In the genomic region with DNA sequence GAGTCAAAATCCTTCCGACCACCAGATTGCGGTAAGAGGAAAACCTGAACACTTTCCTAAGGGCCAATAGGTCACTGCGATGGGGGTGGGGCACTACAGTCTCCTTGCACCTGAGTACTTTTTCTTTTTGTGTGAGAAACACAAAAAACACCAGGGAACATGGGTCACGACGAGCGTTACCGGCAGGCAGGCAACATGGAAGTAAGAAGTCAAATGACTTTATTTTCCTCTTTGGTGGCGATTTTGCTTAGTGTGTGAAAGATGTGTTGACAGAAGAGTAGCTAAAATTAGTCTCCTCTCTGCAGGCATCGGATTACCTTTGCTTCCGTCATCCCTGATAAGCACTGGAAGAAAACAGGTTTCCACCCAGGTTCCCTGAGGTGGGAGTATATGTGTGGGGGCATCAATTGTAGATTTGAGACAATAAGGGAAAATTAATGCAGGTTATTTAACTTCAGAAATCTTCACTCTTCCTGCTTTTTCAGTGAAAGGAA, we compare ENCODE assay signal across 29 mouse cellular contexts. TPM values are rescaled to one million over a fixed set of nuclear protein-coding genes. Genes with fewer than 3 reads are reported as not detected.
DNase-seq lines count a peak whose midpoint lies in the region; ATAC-seq and TF ChIP-seq lines count a peak whose summit lies in the region.
"Had no signal": no experiment of that assay in that cellular context is flagged by ENCODE, and none has a peak within 500 bp of the region (broad histone marks: within the 10 kb centered on the region; RNA-seq: fewer than 3 reads in every experiment).

No protein-coding gene starts in this region.

- intact Hi-C loops in heart, postnatal 14 days (cut with DNase I), result no loop called here

- H3K4me1 ChIP-seq in heart, embryonic 12.5 days (replicated peaks), result peaks cover 12% of the 10 kb centered on the region
- H3K4me1 ChIP-seq in heart, postnatal 0 days (ENCODE audit: control insufficient read depth, insufficient read depth), result peaks cover 13% of the 10 kb centered on the region; the same call in 1 of the 2 replicates
- H3K4me1 ChIP-seq: intestine, embryonic 15.5 days; limb, embryonic 15.5 days; liver, embryonic 13.5 days; midbrain, embryonic 13.5 days; neural tube, embryonic 13.5 days had no signal

- no peak for TF ChIP-seq CTCF in heart, postnatal 0 days (IDR thresholded peaks at IDR 0.05; ENCODE audit: low read depth)

- 26% methylated on average over 10 of the region's 10 CpGs for WGBS in heart, embryonic 12.5 days
- 25% methylated on average over 10 of the region's 10 CpGs for WGBS in heart, postnatal 0 days

- H3K36me3 ChIP-seq in heart, embryonic 12.5 days, result no peaks in the 10 kb centered on the region
- H3K36me3 ChIP-seq in heart, postnatal 0 days (replicated peaks; ENCODE audit: control insufficient read depth, insufficient read depth, low read length), result no peaks in the 10 kb centered on the region
- H3K36me3 ChIP-seq: intestine, embryonic 15.5 days; limb, embryonic 15.5 days; liver, embryonic 13.5 days; midbrain, embryonic 13.5 days; neural tube, embryonic 13.5 days had no signal

- TF ChIP-seq EP300 in heart, postnatal 0 days (IDR thresholded peaks at IDR 0.05; ENCODE audit: low read depth), result no peak

- peak overlapping the region; percentile 59 for H3K4me2 ChIP-seq in heart, embryonic 12.5 days
- peak overlapping the region; percentile 48 for H3K4me2 ChIP-seq in heart, postnatal 0 days (ENCODE audit: low read depth, low read length)
- H3K4me2 ChIP-seq: intestine, embryonic 15.5 days; limb, embryonic 15.5 days; liver, embryonic 13.5 days; midbrain, embryonic 13.5 days; neural tube, embryonic 13.5 days had no signal

- H3K27ac ChIP-seq in heart, embryonic 12.5 days (ENCODE audit: poor library complexity, severe bottlenecking), result peak overlapping the region; percentile 53
- H3K27ac ChIP-seq in heart, postnatal 0 days (ENCODE audit: low read depth), result peak overlapping the region; percentile 27
- H3K27ac ChIP-seq: hindbrain, postnatal 0 days; intestine, embryonic 15.5 days; layer of hippocampus, adult 2 months; limb, embryonic 15.5 days; liver, embryonic 13.5 days; macrophage; midbrain, embryonic 13.5 days; neural tube, embryonic 13.5 days had no signal

- H3K9ac ChIP-seq in heart, embryonic 12.5 days, result no peak overlapping the region
- no peak overlapping the region for H3K9ac ChIP-seq in heart, postnatal 0 days (replicated peaks; ENCODE audit: low read depth, low read length)
- H3K9ac ChIP-seq: forebrain, postnatal 0 days; intestine, embryonic 15.5 days; limb, embryonic 15.5 days; liver, embryonic 13.5 days; midbrain, embryonic 13.5 days; neural tube, embryonic 13.5 days had no signal

- ATAC-seq in heart, embryonic 12.5 days (ENCODE audit: insufficient number of reproducible peaks, low FRiP score), result no peak
- ATAC-seq in heart, postnatal 0 days (ENCODE audit: insufficient read depth, low read depth), result peak; percentile 82
- ATAC-seq in granulocyte monocyte progenitor cell, adult 5-6 weeks (replicated peaks; ENCODE audit: poor library complexity, severe bottlenecking), result no peak
- no peak for ATAC-seq in CD4-positive, CD25-positive, alpha-beta regulatory T cell, adult 4 months
- ATAC-seq: forebrain, postnatal 0 days; hindbrain, postnatal 0 days; intestine, embryonic 15.5 days; midbrain, embryonic 13.5 days had no signal

- peak; percentile 30 to 52 for DNase-seq in heart, adult 18-20 months
- no peak for DNase-seq in heart, postnatal 14 days
- peak; percentile 67 for DNase-seq in heart, postnatal 0 days (ENCODE audit: low spot score)
- no peak for DNase-seq in cerebellum, postnatal 10 days
- DNase-seq: adrenal gland, postnatal 25 days; cerebellum, adult 11-12 months; cerebellum, adult 9-11 months; forebrain, postnatal 0 days; gastrocnemius, postnatal 36 days; kidney, adult 2 months; kidney, postnatal 36 days; liver, embryonic 13.5 days; lung, adult 18-20 months; lung, postnatal 10 days; thymus, postnatal 4 days had no signal

- H3K27me3 ChIP-seq in heart, embryonic 12.5 days (replicated peaks), result 0 out of 2 replicates have a peak, but pooled peaks cover 6% of the 10 kb centered on the region
- no peaks in the 10 kb centered on the region for H3K27me3 ChIP-seq in heart, postnatal 0 days (ENCODE audit: control insufficient read depth, insufficient read depth, low read length)
- H3K27me3 ChIP-seq: intestine, embryonic 15.5 days had no signal

- peak overlapping the region; percentile 15; the same call in 1 of the 2 replicates for H3K4me3 ChIP-seq in heart, embryonic 12.5 days
- H3K4me3 ChIP-seq in heart, postnatal 0 days (ENCODE audit: low read depth, low read length), result no peak overlapping the region; the same call in 1 of the 2 replicates
- H3K4me3 ChIP-seq: erythroblast, embryonic 14.5 days; intestine, embryonic 15.5 days; layer of hippocampus, adult 2 months; limb, embryonic 15.5 days; liver, embryonic 13.5 days; midbrain, embryonic 13.5 days; neural tube, embryonic 13.5 days had no signal

- peaks cover 8% of the 10 kb centered on the region for H3K9me3 ChIP-seq in heart, embryonic 12.5 days (replicated peaks)
- H3K9me3 ChIP-seq in heart, postnatal 0 days (replicated peaks; ENCODE audit: control insufficient read depth, low read length), result no peaks in the 10 kb centered on the region
- H3K9me3 ChIP-seq: intestine, embryonic 15.5 days; liver, embryonic 13.5 days; midbrain, embryonic 13.5 days; neural tube, embryonic 13.5 days had no signal

RNA-seq across cellular contexts. Expression of a gene that starts 6.2 kb away (rescaled TPM):
- total RNA-seq in heart, adult 18-20 months (2021), result not detected
- not detected for total RNA-seq in heart, postnatal 14 days (2021)
- 0.04 and 0.24 TPM in 2 replicates for polyA plus RNA-seq in heart, embryonic 12.5 days (2016; fragmentation: Nextera tagmentation; extraction: Ambion mirVana)
- 0.31 TPM in 1 of 2 replicates, not detected in the other for total RNA-seq in heart, postnatal 0 days (2014; rRNA removed; ENCODE audit: low replicate concordance)
- polyA plus RNA-seq in heart, postnatal 0 days (2015; fragmentation: Nextera tagmentation; extraction: Ambion mirVana), result not detected in 2 replicates
- not detected in 2 replicates for total RNA-seq in granulocyte monocyte progenitor cell, adult 5-6 weeks (2014; fragmentation: Nextera tagmentation)
- total RNA-seq in granulocyte monocyte progenitor cell, adult 5-6 weeks (2017), result not detected in 2 replicates
- not detected for polyA plus RNA-seq in CD4-positive, CD25-positive, alpha-beta regulatory T cell, adult 4 months (2017; shearing (Covaris generic))
- total RNA-seq: adrenal gland, adult 18-20 months; adrenal gland, postnatal 25 days; megakaryocyte-erythroid progenitor cell, adult 5-6 weeks had no signal
- polyA plus RNA-seq: erythroblast, embryonic 14.5 days; hindbrain, embryonic 11.5 days; liver, embryonic 13.5 days; macrophage; neural tube, embryonic 13.5 days had no signal

Comparison
In these comparisons a context has a peak if more than half of its experiments do, and no peak if none do; other contexts are left out.
1. DNase-seq: peak in heart, adult 18-20 months (2 of 2) and heart, postnatal 0 days (single experiment); none in heart, postnatal 14 days (0 of 2) and cerebellum, postnatal 10 days (0 of 2).